Mouse (Mus musculus) embryonic facial prominence, embryonic 13.5 days (tissue): Measurements from ENCODE around the gene Per1. TPM values are rescaled to one million over a fixed set of nuclear protein-coding genes. Genes with fewer than 3 reads are reported as not detected.
A peak's percentile ranks its signal among the peaks of the same experiment; 100 is the strongest.

Source experiments
- ATAC-seq: fragments of 200-750 bp; cut with Nextera tagmentation; 2 replicates; pipeline ENCODE4 v1.8.0; 2017; ENCODE audit warnings: low read depth; ENCODE audit not compliant: insufficient number of reproducible peaks, insufficient read depth, low FRiP score, low TSS enrichment
- H3K27ac ChIP-seq: fragments of 300-500 bp; sonication (generic); 2 replicates; pipeline ENCODE4 v1.5.1; 2015; ENCODE audit warnings: moderate library complexity, mild to moderate bottlenecking, inconsistent platforms
- H3K27me3 ChIP-seq: fragments of 300-500 bp; sonication (generic); 2 replicates; pipeline ENCODE4 v1.6.1; 2015; ENCODE audit warnings: mild to moderate bottlenecking, inconsistent platforms
- H3K36me3 ChIP-seq: fragments of 300-500 bp; sonication (generic); 2 replicates; pipeline ENCODE4 v1.6.1; 2015; ENCODE audit warnings: mild to moderate bottlenecking, inconsistent platforms
- H3K4me1 ChIP-seq: fragments of 300-500 bp; sonication (generic); 2 replicates; pipeline ENCODE4 v1.6.1; 2015; ENCODE audit warnings: inconsistent platforms
- H3K4me2 ChIP-seq: fragments of 300-500 bp; sonication (generic); 2 replicates; pipeline ENCODE4 v1.6.1; 2015; ENCODE audit warnings: moderate library complexity, mild to moderate bottlenecking, inconsistent platforms
- H3K4me3 ChIP-seq: fragments of 300-500 bp; sonication (generic); 2 replicates; pipeline ENCODE4 v1.5.1; 2015; ENCODE audit warnings: mild to moderate bottlenecking, inconsistent platforms
- H3K9ac ChIP-seq: fragments of 300-500 bp; sonication (generic); 2 replicates; pipeline ENCODE4 v1.6.1; 2015; ENCODE audit warnings: mild to moderate bottlenecking, inconsistent platforms
- H3K9me3 ChIP-seq: fragments of 300-500 bp; sonication (generic); 2 replicates; pipeline ENCODE4 v1.6.1; 2016; ENCODE audit warnings: inconsistent platforms
- WGBS: fragments of 180-500 bp; shearing (Covaris S2); methylation state at CpG from one replicate; pipeline ENCODE4 v1.1.7; 2015; ENCODE audit warnings: mixed read lengths; 5-methylcytosine and 5-hydroxymethylcytosine counted together
- polyA plus RNA-seq: library from polyadenylated mRNA; unstranded; fragments of >200 nt; fragmentation: Nextera tagmentation; extraction: Ambion mirVana; gene quantifications from 2 replicates; pipeline ENCODE4 v1.2.1, GENCODE M21; 2015

Gene Per1
- polyA plus RNA-seq, 1 experiment from 2014 or later, result 11.5 TPM

DNA sequence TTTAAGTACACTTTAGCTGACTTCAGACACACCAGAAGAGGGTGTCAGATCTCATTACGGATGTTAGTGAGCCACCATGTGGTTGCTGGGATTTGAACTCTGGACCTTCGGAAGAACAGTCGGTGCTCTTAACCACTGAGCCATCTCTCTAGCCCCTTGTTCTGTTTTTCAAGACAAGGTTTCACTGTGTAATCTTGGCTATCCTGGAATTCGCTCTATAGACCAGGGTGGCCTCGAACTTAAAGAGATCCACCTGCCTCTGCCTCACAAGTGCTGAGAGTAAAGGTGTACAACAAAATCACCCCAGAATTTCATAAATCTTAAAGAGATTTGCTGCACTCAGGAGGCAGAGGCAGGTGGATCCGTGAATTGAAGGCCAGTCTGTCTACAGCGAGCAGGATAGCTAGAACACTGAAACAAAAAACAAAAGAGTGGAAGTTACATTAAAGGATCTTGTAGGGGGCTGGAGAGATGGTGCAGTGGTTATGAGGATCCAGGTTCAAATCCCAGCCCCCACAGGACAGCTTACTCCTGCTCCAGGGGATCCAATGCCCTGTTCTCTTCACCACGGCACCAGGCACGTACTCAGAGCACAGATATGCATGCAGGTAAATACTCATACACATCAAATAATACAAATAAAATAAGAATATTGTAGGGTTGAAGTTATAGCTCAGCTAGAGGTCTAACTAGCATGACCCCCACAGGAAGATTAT is 19.1 kb upstream of the Per1 start:
- H3K4me3 ChIP-seq, result no peak overlapping the region
- no peaks in the 10 kb centered on the region for H3K9me3 ChIP-seq
- 49% methylated on average over 9 of the region's 9 CpGs for WGBS
- ATAC-seq, result no peak
- no peaks in the 10 kb centered on the region for H3K27me3 ChIP-seq
- no peak overlapping the region for H3K27ac ChIP-seq
- H3K9ac ChIP-seq, result no peak overlapping the region
- H3K36me3 ChIP-seq, result no peaks in the 10 kb centered on the region
- H3K4me2 ChIP-seq, result no peak overlapping the region
- H3K4me1 ChIP-seq, result peaks cover 25% of the 10 kb centered on the region

DNA sequence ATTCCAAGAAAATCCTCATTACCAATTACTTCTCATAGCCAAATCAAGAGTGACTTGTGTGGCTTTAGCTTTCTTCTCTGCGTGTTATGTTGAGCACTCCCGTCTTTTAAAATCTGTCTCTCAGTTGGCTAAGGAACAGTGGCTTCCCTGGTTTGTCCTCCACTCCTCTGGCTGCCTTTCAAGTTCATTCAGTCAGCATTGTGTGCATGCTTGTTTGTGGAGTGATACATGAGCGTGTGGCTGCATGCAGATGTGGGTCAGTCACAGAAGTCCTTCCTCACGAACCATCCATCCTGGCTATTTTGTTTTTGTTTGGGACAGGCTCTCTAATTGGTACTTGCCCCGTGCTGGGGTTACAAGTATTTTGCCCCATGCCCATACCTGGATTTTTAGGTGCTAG is 18.4 kb upstream of the Per1 start:
- no peak overlapping the region for H3K27ac ChIP-seq
- H3K9ac ChIP-seq, result no peak overlapping the region
- no peak overlapping the region for H3K4me3 ChIP-seq
- no peak overlapping the region for H3K4me2 ChIP-seq
- no peaks in the 10 kb centered on the region for H3K36me3 ChIP-seq
- no peaks in the 10 kb centered on the region for H3K9me3 ChIP-seq
- no peaks in the 10 kb centered on the region for H3K27me3 ChIP-seq
- H3K4me1 ChIP-seq, result peaks cover 19% of the 10 kb centered on the region
- ATAC-seq, result no peak
- 67% methylated on average over 5 of the region's 5 CpGs for WGBS

DNA sequence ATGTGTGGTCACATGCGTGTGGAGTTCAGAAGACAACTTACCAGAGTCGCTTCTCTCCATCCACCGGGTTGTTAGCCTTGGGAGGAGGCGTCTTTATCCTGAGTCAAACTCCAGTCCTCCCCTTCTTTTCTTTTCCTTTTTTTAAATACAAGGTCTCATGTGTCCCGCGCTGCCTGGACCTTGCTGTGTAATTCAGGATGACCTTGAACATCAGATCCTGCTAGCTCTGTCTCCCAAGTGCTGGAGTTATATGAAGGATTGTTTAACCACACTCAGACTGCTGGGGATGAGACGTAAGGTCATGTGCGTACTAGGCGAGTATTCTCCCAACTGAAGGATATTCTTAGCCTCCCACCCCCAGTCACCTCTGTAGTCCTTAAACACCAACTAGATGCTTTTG is 17.7 kb upstream of the Per1 start:
- no peak for ATAC-seq
- no peaks in the 10 kb centered on the region for H3K27me3 ChIP-seq
- H3K36me3 ChIP-seq, result no peaks in the 10 kb centered on the region
- no peaks in the 10 kb centered on the region for H3K9me3 ChIP-seq
- H3K4me2 ChIP-seq, result no peak overlapping the region
- no peak overlapping the region for H3K4me3 ChIP-seq
- H3K4me1 ChIP-seq, result peaks cover 11% of the 10 kb centered on the region
- no peak overlapping the region for H3K9ac ChIP-seq
- 80% methylated on average over 9 of the region's 9 CpGs for WGBS
- no peak overlapping the region for H3K27ac ChIP-seq

DNA sequence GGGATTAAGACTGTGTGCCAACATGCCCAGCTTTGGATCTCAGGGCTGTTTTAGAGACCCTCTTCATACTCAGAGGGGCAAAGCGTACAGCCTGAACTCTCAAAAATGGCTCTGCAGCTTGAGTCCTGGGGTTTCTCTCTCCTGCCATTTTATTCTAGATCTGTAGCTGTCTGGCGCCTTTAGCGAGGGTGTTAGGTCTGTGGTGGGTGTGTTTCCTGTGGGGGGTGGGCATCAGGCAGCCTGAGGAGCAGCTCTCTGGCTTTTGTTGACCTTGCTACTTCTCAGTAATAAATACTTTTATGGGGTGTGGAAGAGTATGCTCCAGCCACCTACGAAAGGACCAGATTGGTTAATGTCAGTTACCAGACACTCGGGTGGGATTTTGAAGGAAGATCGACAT is 17.0 kb upstream of the Per1 start:
- no peak overlapping the region for H3K4me2 ChIP-seq
- no peak for ATAC-seq
- H3K27ac ChIP-seq, result no peak overlapping the region
- H3K4me3 ChIP-seq, result no peak overlapping the region
- no peaks in the 10 kb centered on the region for H3K36me3 ChIP-seq
- no peaks in the 10 kb centered on the region for H3K27me3 ChIP-seq
- no peaks in the 10 kb centered on the region for H3K9me3 ChIP-seq
- no peak overlapping the region for H3K9ac ChIP-seq
- H3K4me1 ChIP-seq, result peaks cover 8% of the 10 kb centered on the region; the same call in 1 of the 2 replicates
- 90% methylated on average over 6 of the region's 6 CpGs for WGBS

DNA sequence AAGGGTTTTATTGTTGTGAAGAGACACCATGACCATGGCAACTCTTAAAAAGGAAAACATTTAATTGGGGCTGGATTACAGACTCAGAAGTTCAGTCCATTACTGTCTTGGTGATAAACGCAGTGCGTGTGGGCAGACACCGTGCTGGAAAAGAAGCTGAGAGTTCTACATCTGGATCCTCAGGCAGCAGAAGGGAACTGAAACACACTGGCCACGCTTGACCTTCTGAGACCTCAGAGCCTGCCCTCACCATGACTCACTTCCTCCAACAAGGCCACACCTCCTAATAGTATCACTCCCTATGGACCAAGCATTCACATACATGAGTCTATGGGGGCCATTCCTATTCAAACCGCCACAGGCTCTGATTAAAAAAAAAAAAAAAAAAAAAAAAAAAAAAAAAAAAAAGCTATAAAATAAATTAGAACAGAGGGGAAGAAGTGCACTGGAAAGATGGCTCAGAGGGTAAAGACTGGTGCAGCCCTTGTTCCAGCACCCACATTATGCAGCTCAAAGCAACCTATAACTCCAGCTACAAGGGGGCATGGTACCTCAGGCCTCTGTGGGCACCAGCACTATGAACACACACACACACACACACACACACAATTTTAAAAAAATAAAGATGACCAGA is 16.1 kb upstream of the Per1 start:
- Histone ChIP-seq H3K4me2 (no peak overlapping the region), H3K36me3 (no peaks in the 10 kb centered on the region), H3K4me1 (peaks cover 7% of the 10 kb centered on the region; the same call in 1 of the 2 replicates), H3K9me3 (no peaks in the 10 kb centered on the region), H3K27ac (no peak overlapping the region), H3K4me3 (no peak overlapping the region), H3K9ac (no peak overlapping the region), H3K27me3 (no peaks in the 10 kb centered on the region)
- 65% methylated on average over 5 of the region's 5 CpGs for WGBS
- no peak for ATAC-seq

DNA sequence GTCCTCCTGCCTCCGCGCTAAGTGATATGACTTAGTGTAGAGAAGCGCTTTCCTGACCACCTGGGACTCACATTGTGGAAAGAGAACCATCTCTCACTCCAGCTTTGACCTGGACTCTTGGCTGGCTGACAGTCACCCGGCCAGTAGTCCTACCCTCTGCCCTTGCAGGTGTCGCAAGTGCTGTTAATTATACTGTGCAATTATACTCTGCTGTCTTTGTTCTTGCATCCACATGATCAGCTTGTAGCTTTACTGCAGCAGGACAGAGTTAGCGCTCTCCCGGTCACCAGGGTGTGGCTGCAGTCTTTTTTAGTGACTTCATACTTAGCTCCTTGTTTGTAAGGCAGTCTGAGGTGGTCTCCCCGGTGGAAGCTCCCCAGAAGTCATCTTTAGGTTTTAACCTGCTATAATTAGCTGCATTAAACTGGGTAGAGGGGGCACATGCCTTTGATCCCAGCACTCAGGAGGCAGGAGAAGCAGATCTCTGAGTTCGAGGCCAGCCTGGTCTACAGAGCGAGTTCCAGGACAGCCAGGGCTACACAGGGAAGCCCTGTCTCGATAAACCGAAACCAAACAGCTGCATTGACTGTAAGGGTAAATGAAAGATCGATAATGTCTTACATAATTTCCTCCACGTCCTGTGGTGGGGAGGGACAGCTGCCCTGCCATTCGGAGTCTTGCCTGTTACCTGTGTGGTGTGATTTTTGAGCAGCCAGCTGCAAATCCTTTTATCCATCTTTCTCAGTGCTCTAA is 14.7 kb upstream of the Per1 start:
- H3K27ac ChIP-seq, result no peak overlapping the region
- no peak overlapping the region for H3K4me3 ChIP-seq
- no peaks in the 10 kb centered on the region for H3K36me3 ChIP-seq
- no peaks in the 10 kb centered on the region for H3K27me3 ChIP-seq
- WGBS, result 79% methylated on average over 15 of the region's 15 CpGs
- H3K4me2 ChIP-seq, result no peak overlapping the region
- H3K4me1 ChIP-seq, result no peaks in the 10 kb centered on the region
- no peak for ATAC-seq
- H3K9me3 ChIP-seq, result no peaks in the 10 kb centered on the region
- H3K9ac ChIP-seq, result no peak overlapping the region

DNA sequence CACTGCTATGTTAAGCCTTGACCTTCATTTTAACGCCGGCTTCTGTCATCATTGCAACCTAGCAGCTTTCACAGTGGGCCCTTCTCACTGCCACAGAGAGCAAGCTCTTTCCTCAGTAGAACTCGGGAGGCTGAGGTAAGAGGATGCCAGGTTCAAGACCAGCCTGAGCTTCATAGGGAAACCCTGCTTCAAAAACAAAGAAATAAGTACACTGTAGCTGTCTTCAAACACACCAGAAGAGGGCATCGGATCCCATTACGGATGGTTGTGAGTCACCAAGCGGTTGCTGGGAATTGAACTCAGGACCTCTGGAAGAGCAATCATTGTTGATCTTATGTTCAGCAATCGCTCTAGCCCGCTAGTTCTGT is 14.2 kb upstream of the Per1 start:
- Histone ChIP-seq H3K9me3 (no peaks in the 10 kb centered on the region), H3K4me2 (no peak overlapping the region), H3K9ac (no peak overlapping the region), H3K4me1 (no peaks in the 10 kb centered on the region), H3K27ac (no peak overlapping the region), H3K27me3 (no peaks in the 10 kb centered on the region), H3K36me3 (no peaks in the 10 kb centered on the region), H3K4me3 (no peak overlapping the region)
- 86% methylated on average over 8 of the region's 8 CpGs for WGBS
- no peak for ATAC-seq

DNA sequence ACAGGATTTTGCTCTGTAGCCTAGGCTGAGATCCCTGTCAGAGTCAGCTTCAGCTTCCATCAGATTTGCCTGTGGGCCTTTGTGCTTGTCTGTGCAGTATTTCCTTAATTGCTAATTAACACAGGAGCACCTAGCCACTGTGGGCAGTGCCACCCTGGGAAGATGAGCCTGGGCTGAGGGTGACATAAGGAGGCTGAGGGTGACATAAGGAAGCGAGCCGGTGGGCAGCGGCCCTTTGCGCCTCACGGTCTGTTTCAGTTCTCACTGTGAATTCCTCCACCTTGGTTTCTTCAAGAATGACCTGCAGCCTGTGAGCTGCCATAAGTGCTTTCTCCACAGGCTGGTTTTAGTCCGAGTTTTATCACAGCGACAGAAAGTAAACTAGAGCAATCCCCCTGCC is 13.4 kb upstream of the Per1 start:
- Histone ChIP-seq H3K4me1 (0 out of 2 replicates have a peak, but pooled peaks cover 4% of the 10 kb centered on the region), H3K36me3 (no peaks in the 10 kb centered on the region), H3K27ac (no peak overlapping the region), H3K4me3 (no peak overlapping the region), H3K4me2 (no peak overlapping the region), H3K27me3 (no peaks in the 10 kb centered on the region), H3K9me3 (no peaks in the 10 kb centered on the region), H3K9ac (no peak overlapping the region)
- 88% methylated on average over 7 of the region's 7 CpGs for WGBS
- ATAC-seq, result no peak

DNA sequence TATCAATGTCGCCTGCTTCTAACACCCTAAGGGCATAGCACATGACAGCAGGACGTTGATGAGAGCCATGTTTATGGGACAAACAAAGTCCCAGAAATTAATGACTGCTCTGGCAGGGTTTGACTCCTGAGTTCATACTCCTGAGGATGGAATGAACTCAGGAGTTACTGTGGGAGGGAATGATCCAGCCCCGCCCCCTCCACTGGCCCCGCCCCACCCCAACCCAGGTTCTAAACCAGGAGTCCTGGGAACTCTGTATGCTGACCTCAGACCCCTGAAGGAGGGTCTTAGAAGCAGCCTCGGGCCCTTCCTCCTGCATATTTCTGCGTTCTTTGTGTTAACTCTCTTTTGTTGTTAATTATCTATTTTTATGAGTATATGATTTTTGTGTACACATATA is 9.4 kb upstream of the Per1 start:
- Histone ChIP-seq H3K9ac (no peak overlapping the region), H3K27ac (no peak overlapping the region)
- WGBS, result 56% methylated on average over 6 of the region's 6 CpGs

DNA sequence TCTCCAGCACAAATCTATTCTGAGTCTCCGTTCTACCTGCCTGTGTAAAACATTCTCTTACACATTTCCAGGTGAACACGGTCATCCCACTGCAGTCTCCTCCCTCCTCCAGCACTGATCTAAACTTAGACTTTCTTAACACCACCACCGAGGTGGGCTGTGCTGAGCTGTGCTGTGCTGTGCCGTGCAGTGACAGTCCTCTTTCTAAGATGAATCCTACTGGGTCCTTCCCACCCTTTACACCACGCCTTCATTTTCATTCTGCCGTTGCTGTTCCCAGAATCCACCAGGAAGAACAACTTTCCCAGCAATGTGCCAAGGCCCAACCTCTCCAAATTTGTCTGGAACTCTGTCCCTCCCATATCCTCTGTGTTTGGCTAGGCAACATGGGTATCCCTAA is 8.6 kb upstream of the Per1 start:
- Histone ChIP-seq H3K27me3 (no peaks in the 10 kb centered on the region), H3K4me3 (no peak overlapping the region), H3K27ac (peak overlapping the region; percentile 71), H3K36me3 (peaks cover 21% of the 10 kb centered on the region), H3K4me2 (no peak overlapping the region), H3K4me1 (peaks cover 39% of the 10 kb centered on the region), H3K9ac (no peak overlapping the region), H3K9me3 (no peaks in the 10 kb centered on the region)
- 58% methylated on average over 6 of the region's 6 CpGs for WGBS
- ATAC-seq, result no peak

More for the DNA sequence above, 9.4 kb upstream of the Per1 start:
- Histone ChIP-seq H3K4me1 (peaks cover 35% of the 10 kb centered on the region), H3K4me3 (no peak overlapping the region), H3K4me2 (no peak overlapping the region), H3K9me3 (no peaks in the 10 kb centered on the region), H3K27me3 (no peaks in the 10 kb centered on the region), H3K36me3 (peaks cover 13% of the 10 kb centered on the region)
- no peak for ATAC-seq

DNA sequence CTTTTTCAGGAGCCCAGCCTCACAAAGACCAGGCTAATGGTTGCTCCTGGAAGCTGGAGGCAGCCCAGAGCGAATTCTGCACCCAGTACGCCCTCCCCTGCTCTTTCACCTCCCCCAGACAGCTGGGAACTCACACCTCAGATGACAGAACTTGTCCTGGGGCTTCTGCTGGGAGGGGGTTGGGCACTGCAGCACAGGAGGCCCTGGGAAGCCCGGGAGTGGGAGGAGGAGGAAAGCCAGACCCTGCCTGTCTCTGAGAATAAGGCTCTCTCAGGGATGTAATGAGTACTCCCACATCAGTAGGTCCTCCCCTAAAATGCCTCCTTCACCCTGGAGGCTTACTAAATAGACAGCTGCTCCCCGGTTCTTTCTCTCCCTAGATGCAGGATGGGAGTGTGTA is 7.9 kb upstream of the Per1 start:
- Histone ChIP-seq H3K27ac (peak overlapping the region; percentile 71), H3K9ac (no peak overlapping the region), H3K4me3 (no peak overlapping the region), H3K36me3 (peaks cover 28% of the 10 kb centered on the region), H3K27me3 (no peaks in the 10 kb centered on the region), H3K4me1 (peaks cover 43% of the 10 kb centered on the region), H3K4me2 (peak overlapping the region; percentile 11; the same call in 1 of the 2 replicates), H3K9me3 (no peaks in the 10 kb centered on the region)
- ATAC-seq, result no peak
- 37% methylated on average over 4 of the region's 4 CpGs for WGBS

DNA sequence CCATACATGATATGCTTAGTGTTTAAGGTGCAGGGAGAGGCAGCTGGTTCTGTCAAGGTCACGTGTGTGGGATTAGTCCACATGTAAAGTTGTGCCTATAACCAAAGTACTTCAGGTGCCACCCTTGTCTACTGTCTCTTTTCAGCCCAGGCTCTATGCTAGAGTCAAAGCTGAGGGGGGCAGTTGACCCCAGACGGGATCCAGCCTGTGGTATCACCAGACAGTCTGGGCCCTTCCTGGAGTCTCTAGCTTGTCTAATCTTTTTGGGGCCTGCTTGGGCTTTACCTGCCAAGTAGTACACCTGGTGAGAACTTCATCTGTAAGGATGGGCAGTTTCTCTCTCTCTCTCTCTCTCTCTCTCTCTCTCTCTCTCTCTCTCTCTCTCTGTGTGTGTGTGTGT is 7.4 kb upstream of the Per1 start:
- Histone ChIP-seq H3K27me3 (no peaks in the 10 kb centered on the region), H3K27ac (peak overlapping the region; percentile 72; the same call in 1 of the 2 replicates), H3K9me3 (no peaks in the 10 kb centered on the region), H3K4me3 (peak overlapping the region; percentile 73), H3K36me3 (peaks cover 33% of the 10 kb centered on the region), H3K4me2 (peak overlapping the region; percentile 93), H3K9ac (peak overlapping the region; percentile 96), H3K4me1 (peaks cover 43% of the 10 kb centered on the region)
- no peak for ATAC-seq
- WGBS, result 65% methylated on average over 2 of the region's 2 CpGs
